Mouse (Mus musculus) limb, embryonic 14.5 days (tissue): ENCODE results near the gene Crkl. TPM values are rescaled to one million over a fixed set of nuclear protein-coding genes. Genes with fewer than 3 reads are reported as not detected.

Experiments used
- ATAC-seq: fragments of 200-750 bp; cut with Nextera tagmentation; 2 replicates; pipeline ENCODE4 v1.8.0; 2017; ENCODE audit warnings: low read depth, moderate number of reproducible peaks, moderate TSS enrichment; ENCODE audit not compliant: low FRiP score
- DNase-seq: peaks from one replicate; pipeline ENCODE4 v3.0.0-alpha.2; 2015; ENCODE audit warnings: low spot score
- H3K27ac ChIP-seq: fragments of 300-500 bp; sonication (generic); replicated peaks from 2 replicates; pipeline ENCODE4 v1.5.1; 2014; ENCODE audit warnings: low read depth, mild to moderate bottlenecking, low read length, moderate library complexity, mixed read lengths
- H3K27me3 ChIP-seq: fragments of 300-500 bp; sonication (generic); 2 replicates; pipeline ENCODE4 v1.6.1; 2014; ENCODE audit warnings: low read length, mixed read lengths; ENCODE audit not compliant: control insufficient read depth, insufficient read depth
- H3K36me3 ChIP-seq: fragments of 300-500 bp; sonication (generic); 2 replicates; pipeline ENCODE4 v1.6.1; 2014; ENCODE audit warnings: mild to moderate bottlenecking, low read length, moderate library complexity, mixed read lengths; ENCODE audit not compliant: control insufficient read depth, insufficient read depth
- H3K4me1 ChIP-seq: fragments of 300-500 bp; sonication (generic); 2 replicates; pipeline ENCODE4 v1.6.1; 2014; ENCODE audit warnings: antibody characterized with exemption, low read length, mixed read lengths; ENCODE audit not compliant: control insufficient read depth, insufficient read depth
- H3K4me2 ChIP-seq: fragments of 300-500 bp; sonication (generic); replicated peaks from 2 replicates; pipeline ENCODE4 v1.6.1; 2014; ENCODE audit warnings: low read depth, mild to moderate bottlenecking, low read length, moderate library complexity; ENCODE audit not compliant: severe bottlenecking
- H3K4me3 ChIP-seq: fragments of 300-500 bp; sonication (generic); replicated peaks from 2 replicates; pipeline ENCODE4 v1.5.1; 2014; ENCODE audit warnings: low read length
- H3K9ac ChIP-seq: fragments of 300-500 bp; sonication (generic); 2 replicates; pipeline ENCODE4 v1.6.1; 2014; ENCODE audit warnings: mild to moderate bottlenecking, low read depth, low read length, moderate library complexity; ENCODE audit not compliant: severe bottlenecking
- H3K9me3 ChIP-seq: fragments of 300-500 bp; sonication (generic); 2 replicates; pipeline ENCODE4 v1.6.1; 2016; ENCODE audit warnings: low read length; ENCODE audit not compliant: control insufficient read depth
- POLR2A ChIP-seq: fragments of 200-500 bp; IDR thresholded peaks from 2 replicates; pipeline ENCODE4 v1.8.0; 2012; ENCODE audit warnings: inconsistent platforms, mild to moderate bottlenecking, moderate library complexity, borderline replicate concordance; ENCODE audit not compliant: insufficient read depth, insufficient read length; ENCODE audit errors: extremely low read depth
- WGBS: fragments of 180-500 bp; shearing (Covaris S2); extraction: QIAGEN DNeasy Blood & Tissue Kit; methylation state at CpG from one replicate; pipeline ENCODE4 v1.1.7; 2014; 5-methylcytosine and 5-hydroxymethylcytosine counted together
- polyA plus RNA-seq, 2 experiments: library from polyadenylated mRNA; depleted of rRNA in 1 of 2; stranded (reverse) in 1 of 2; unstranded in 1 of 2; fragments of >200 nt; fragmentation: Nextera tagmentation in 1 of 2; extraction: Ambion mirVana in 1 of 2; gene quantifications; 2 replicates each; pipeline versions ENCODE4 v1.2.1 to v1.2.3; 2012 to 2014

The Crkl gene
- polyA plus RNA-seq, 2 experiments: 36.6 to 62.9 TPM

- ATAC-seq: no peak
- peaks cover 15% of the 10 kb centered on the region for H3K4me1 ChIP-seq
- H3K27me3 ChIP-seq: no peaks in the 10 kb centered on the region
- no peak overlapping the region for H3K27ac ChIP-seq
- no peak for TF ChIP-seq POLR2A
- no peak overlapping the region for H3K9ac ChIP-seq
- H3K36me3 ChIP-seq: peaks cover 18% of the 10 kb centered on the region
- no peak overlapping the region for H3K4me3 ChIP-seq
- DNase-seq: no peak
- no peak overlapping the region for H3K4me2 ChIP-seq
- H3K9me3 ChIP-seq: no peaks in the 10 kb centered on the region
- 73% methylated on average over 14 of the region's 14 CpGs for WGBS
Measured at GRCm38 (mm10) chr16:17532676-17533329, 81.0 kb downstream of the Crkl start.

- H3K4me3 ChIP-seq: no peak overlapping the region
- no peak overlapping the region for H3K9ac ChIP-seq
Measured at GRCm38 (mm10) chr16:17536584-17536983, 84.8 kb downstream of the Crkl start.

More at GRCm38 (mm10) chr16:17536584-17536983, 84.8 kb downstream of the Crkl start:
- DNase-seq (no peak), ATAC-seq (no peak)
- H3K27me3 ChIP-seq: no peaks in the 10 kb centered on the region
- H3K4me2 ChIP-seq: no peak overlapping the region
- WGBS: 87% methylated on average over 3 of the region's 3 CpGs
- H3K36me3 ChIP-seq: no peaks in the 10 kb centered on the region
- no peak overlapping the region for H3K27ac ChIP-seq
- no peaks in the 10 kb centered on the region for H3K9me3 ChIP-seq
- H3K4me1 ChIP-seq: peaks cover 4% of the 10 kb centered on the region
- no peak for TF ChIP-seq POLR2A

Other genes starting within 250 kb of the Crkl start
- 91.1 and 124 TPM in 2 replicates for gene Ube2l3, start 249.3 kb upstream of the Crkl start, polyA plus RNA-seq (2012; rRNA removed)
- 304 and 323 TPM in 2 replicates for gene Ube2l3, start 249.3 kb upstream of the Crkl start, polyA plus RNA-seq (2014; fragmentation: Nextera tagmentation; extraction: Ambion mirVana)
- gene Rimbp3, start 243.4 kb upstream of the Crkl start, polyA plus RNA-seq (2012; rRNA removed): 0.21 and 0.22 TPM in 2 replicates
- 0.17 and 0.26 TPM in 2 replicates for gene Rimbp3, start 243.4 kb upstream of the Crkl start, polyA plus RNA-seq (2014; fragmentation: Nextera tagmentation; extraction: Ambion mirVana)
- gene Hic2, start 218.4 kb upstream of the Crkl start, polyA plus RNA-seq (2012; rRNA removed): 7.8 and 9.1 TPM in 2 replicates
- 4.6 and 4.9 TPM in 2 replicates for gene Hic2, start 218.4 kb upstream of the Crkl start, polyA plus RNA-seq (2014; fragmentation: Nextera tagmentation; extraction: Ambion mirVana)
- 23.8 and 28.2 TPM in 2 replicates for gene Tmem191c, start 175.9 kb upstream of the Crkl start, polyA plus RNA-seq (2012; rRNA removed)
- gene Tmem191c, start 175.9 kb upstream of the Crkl start, polyA plus RNA-seq (2014; fragmentation: Nextera tagmentation; extraction: Ambion mirVana): 7.5 and 8.2 TPM in 2 replicates
- gene Serpind1, start 120.6 kb upstream of the Crkl start, polyA plus RNA-seq (2012; rRNA removed): 0.43 and 0.51 TPM in 2 replicates
- gene Serpind1, start 120.6 kb upstream of the Crkl start, polyA plus RNA-seq (2014; fragmentation: Nextera tagmentation; extraction: Ambion mirVana): 0.44 and 0.77 TPM in 2 replicates
- 9.0 and 9.7 TPM in 2 replicates for gene Snap29, start 46.0 kb upstream of the Crkl start, polyA plus RNA-seq (2012; rRNA removed)
- gene Snap29, start 46.0 kb upstream of the Crkl start, polyA plus RNA-seq (2014; fragmentation: Nextera tagmentation; extraction: Ambion mirVana): 6.6 and 7.8 TPM in 2 replicates
- gene Pi4ka, start 45.7 kb upstream of the Crkl start, polyA plus RNA-seq (2012; rRNA removed): 62.3 and 74.3 TPM in 2 replicates
- 36.5 and 37.5 TPM in 2 replicates for gene Pi4ka, start 45.7 kb upstream of the Crkl start, polyA plus RNA-seq (2014; fragmentation: Nextera tagmentation; extraction: Ambion mirVana)
- gene Aifm3, start 37.6 kb downstream of the Crkl start, polyA plus RNA-seq (2012; rRNA removed): 0.85 and 1.3 TPM in 2 replicates
- 0.48 and 0.55 TPM in 2 replicates for gene Aifm3, start 37.6 kb downstream of the Crkl start, polyA plus RNA-seq (2014; fragmentation: Nextera tagmentation; extraction: Ambion mirVana)
- gene Lztr1, start 56.7 kb downstream of the Crkl start, polyA plus RNA-seq (2012; rRNA removed): 246 and 336 TPM in 2 replicates
- gene Lztr1, start 56.7 kb downstream of the Crkl start, polyA plus RNA-seq (2014; fragmentation: Nextera tagmentation; extraction: Ambion mirVana): 82.6 and 87.6 TPM in 2 replicates
- gene Thap7, start 79.1 kb downstream of the Crkl start, polyA plus RNA-seq (2012; rRNA removed): 91.9 and 104 TPM in 2 replicates
- gene Thap7, start 79.1 kb downstream of the Crkl start, polyA plus RNA-seq (2014; fragmentation: Nextera tagmentation; extraction: Ambion mirVana): 60.0 and 63.2 TPM in 2 replicates
- gene Lrrc74b, start 109.3 kb downstream of the Crkl start, polyA plus RNA-seq (2012; rRNA removed): 0.08 and 0.23 TPM in 2 replicates
- gene Lrrc74b, start 109.3 kb downstream of the Crkl start, polyA plus RNA-seq (2014; fragmentation: Nextera tagmentation; extraction: Ambion mirVana): 0.29 TPM in 1 of 2 replicates, not detected in the other
- gene P2rx6, start 109.9 kb downstream of the Crkl start, polyA plus RNA-seq (2012; rRNA removed): 0.92 and 0.99 TPM in 2 replicates
- 0.47 and 0.82 TPM in 2 replicates for gene P2rx6, start 109.9 kb downstream of the Crkl start, polyA plus RNA-seq (2014; fragmentation: Nextera tagmentation; extraction: Ambion mirVana)
- gene Slc7a4, start 131.2 kb downstream of the Crkl start, polyA plus RNA-seq (2012; rRNA removed): 7.7 and 14.2 TPM in 2 replicates
- 8.0 and 8.2 TPM in 2 replicates for gene Slc7a4, start 131.2 kb downstream of the Crkl start, polyA plus RNA-seq (2014; fragmentation: Nextera tagmentation; extraction: Ambion mirVana)
- 120 and 163 TPM in 2 replicates for gene Smpd4, start 167.4 kb downstream of the Crkl start, polyA plus RNA-seq (2012; rRNA removed)
- gene Smpd4, start 167.4 kb downstream of the Crkl start, polyA plus RNA-seq (2014; fragmentation: Nextera tagmentation; extraction: Ambion mirVana): 32.5 and 38.7 TPM in 2 replicates
- gene Ccdc74a, start 194.5 kb downstream of the Crkl start, polyA plus RNA-seq (2012; rRNA removed): 7.9 and 8.9 TPM in 2 replicates
- gene Ccdc74a, start 194.5 kb downstream of the Crkl start, polyA plus RNA-seq (2014; fragmentation: Nextera tagmentation; extraction: Ambion mirVana): 6.5 and 7.0 TPM in 2 replicates